Comparison of ENCODE assay signal across 11 mouse cellular contexts in the genomic region with DNA sequence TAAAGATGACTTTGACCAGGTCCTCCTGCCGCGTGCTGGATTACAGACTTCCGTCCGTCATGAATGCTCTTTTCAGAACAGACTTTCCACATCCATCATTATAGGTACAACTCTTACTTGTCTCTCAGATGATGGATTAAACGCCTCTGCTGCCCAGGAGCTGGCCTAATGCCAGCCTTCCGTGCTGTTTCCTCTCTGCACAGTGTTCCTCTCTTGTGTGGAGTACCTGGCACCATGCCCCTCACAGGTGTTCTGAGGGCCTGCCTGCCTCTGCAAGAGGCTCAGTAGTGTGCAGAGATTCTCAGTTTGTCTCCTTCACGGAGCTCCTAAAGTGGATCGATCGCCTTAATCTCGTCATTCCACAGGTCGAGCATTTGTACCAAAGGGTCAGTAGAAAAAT. TPM values are rescaled to one million over a fixed set of nuclear protein-coding genes. Genes with fewer than 3 reads are reported as not detected.
DNase-seq lines count a peak whose midpoint lies in the region; ATAC-seq lines count a peak whose summit lies in the region.
"Had no signal": no experiment of that assay in that cellular context is flagged by ENCODE, and none has a peak within 500 bp of the region (broad histone marks: within the 10 kb centered on the region; RNA-seq: fewer than 3 reads in every experiment).

No protein-coding gene starts in this region.

- 68% methylated on average over 11 of the region's 11 CpGs for WGBS in forebrain, embryonic 14.5 days
- WGBS in forebrain, embryonic 10.5 days, result 86% methylated on average over 11 of the region's 11 CpGs
- WGBS in neural tube, embryonic 15.5 days, result 85% methylated on average over 11 of the region's 11 CpGs

- no peaks in the 10 kb centered on the region for H3K36me3 ChIP-seq in forebrain, embryonic 14.5 days (ENCODE audit: control insufficient read depth, insufficient read depth, low read length)
- no peaks in the 10 kb centered on the region for H3K36me3 ChIP-seq in forebrain, embryonic 10.5 days (replicated peaks)
- H3K36me3 ChIP-seq in neural tube, embryonic 15.5 days, result no peaks in the 10 kb centered on the region
- H3K36me3 ChIP-seq: embryonic facial prominence, embryonic 12.5 days; midbrain, embryonic 10.5 days had no signal

- no peaks in the 10 kb centered on the region for H3K9me3 ChIP-seq in forebrain, embryonic 14.5 days (replicated peaks; ENCODE audit: control insufficient read depth, low read length)
- H3K9me3 ChIP-seq in forebrain, embryonic 10.5 days, result no peaks in the 10 kb centered on the region
- no peaks in the 10 kb centered on the region for H3K9me3 ChIP-seq in neural tube, embryonic 15.5 days (replicated peaks)
- H3K9me3 ChIP-seq: embryonic facial prominence, embryonic 12.5 days; midbrain, embryonic 10.5 days had no signal

- no peaks in the 10 kb centered on the region for H3K27me3 ChIP-seq in forebrain, embryonic 14.5 days (replicated peaks; ENCODE audit: control insufficient read depth, insufficient read depth, low read length)
- H3K27me3 ChIP-seq in forebrain, embryonic 10.5 days (ENCODE audit: poor library complexity, severe bottlenecking), result no peaks in the 10 kb centered on the region
- no peaks in the 10 kb centered on the region for H3K27me3 ChIP-seq in neural tube, embryonic 15.5 days (replicated peaks)
- H3K27me3 ChIP-seq: embryonic facial prominence, embryonic 12.5 days had no signal

- H3K4me2 ChIP-seq in forebrain, embryonic 14.5 days (ENCODE audit: low read length), result no peak overlapping the region
- H3K4me2 ChIP-seq in neural tube, embryonic 15.5 days, result no peak overlapping the region
- H3K4me2 ChIP-seq: embryonic facial prominence, embryonic 12.5 days; hindbrain, embryonic 14.5 days had no signal

- H3K9ac ChIP-seq in forebrain, embryonic 14.5 days (ENCODE audit: low read length), result no peak overlapping the region
- H3K9ac ChIP-seq in neural tube, embryonic 15.5 days (replicated peaks), result no peak overlapping the region
- H3K9ac ChIP-seq: embryonic facial prominence, embryonic 12.5 days; hindbrain, embryonic 14.5 days had no signal

- no peak for ATAC-seq in forebrain, embryonic 14.5 days
- no peak for ATAC-seq in neural tube, embryonic 15.5 days (ENCODE audit: low FRiP score)
- 0 out of 2 replicates have a peak, but pooled peaks have one; percentile 34 for ATAC-seq in common myeloid progenitor, adult 5-6 weeks (replicated peaks; ENCODE audit: low read depth, poor library complexity, severe bottlenecking)

- peak; percentile 50 for DNase-seq in forebrain, embryonic 14.5 days (ENCODE audit: low spot score)
- no peak for DNase-seq in forebrain, embryonic 10.5 days (ENCODE audit: extremely low spot score, low spot score)
- DNase-seq in neural tube, embryonic 10.5 days (ENCODE audit: extremely low spot score, low spot score), result no peak
- DNase-seq in lung, postnatal 25 days (ENCODE audit: low spot score), result peak; percentile 86
- no peak for DNase-seq in thymus, postnatal 36 days
- no peak for DNase-seq in spleen, adult 18-20 months

- H3K27ac ChIP-seq in forebrain, embryonic 14.5 days (ENCODE audit: low read depth, low read length), result peak overlapping the region; percentile 33; the same call in 1 of the 2 replicates
- H3K27ac ChIP-seq in forebrain, embryonic 10.5 days, result no peak overlapping the region
- H3K27ac ChIP-seq in neural tube, embryonic 15.5 days (replicated peaks), result 0 out of 2 replicates have a peak overlapping the region, but pooled peaks have one; percentile 28
- H3K27ac ChIP-seq: embryonic facial prominence, embryonic 12.5 days; hindbrain, embryonic 14.5 days; midbrain, embryonic 10.5 days had no signal

- no peak overlapping the region for H3K4me3 ChIP-seq in forebrain, embryonic 14.5 days (ENCODE audit: low read depth, low read length)
- H3K4me3 ChIP-seq in forebrain, embryonic 10.5 days, result no peak overlapping the region
- no peak overlapping the region for H3K4me3 ChIP-seq in neural tube, embryonic 15.5 days (replicated peaks)
- H3K4me3 ChIP-seq: embryonic facial prominence, embryonic 12.5 days; midbrain, embryonic 10.5 days had no signal

- H3K4me1 ChIP-seq in forebrain, embryonic 14.5 days (ENCODE audit: control insufficient read depth, insufficient read depth, low read length), result peaks cover 7% of the 10 kb centered on the region; the same call in 1 of the 2 replicates
- H3K4me1 ChIP-seq in forebrain, embryonic 10.5 days, result peaks cover 6% of the 10 kb centered on the region
- H3K4me1 ChIP-seq in neural tube, embryonic 15.5 days, result peaks cover 6% of the 10 kb centered on the region; the same call in 1 of the 2 replicates
- H3K4me1 ChIP-seq: embryonic facial prominence, embryonic 12.5 days had no signal

RNA-seq across cellular contexts. Expression of a gene that starts 19.7 kb away (rescaled TPM):
- polyA plus RNA-seq in forebrain, embryonic 14.5 days (2014; fragmentation: Nextera tagmentation; extraction: Ambion mirVana), result 74.5 and 91.0 TPM in 2 replicates
- 95.5 and 98.7 TPM in 2 replicates for polyA plus RNA-seq in forebrain, embryonic 10.5 days (2016; fragmentation: Nextera tagmentation; extraction: Ambion mirVana)
- polyA plus RNA-seq in neural tube, embryonic 15.5 days (2015; fragmentation: Nextera tagmentation; extraction: Ambion mirVana), result 68.9 and 79.5 TPM in 2 replicates
- total RNA-seq in common myeloid progenitor, adult 5-6 weeks (2017), result 173 and 184 TPM in 2 replicates

RNA-seq across cellular contexts. Expression of a gene that starts 26.8 kb away (rescaled TPM):
- 1.8 and 2.1 TPM in 2 replicates for polyA plus RNA-seq in forebrain, embryonic 14.5 days (2014; fragmentation: Nextera tagmentation; extraction: Ambion mirVana)
- polyA plus RNA-seq in forebrain, embryonic 10.5 days (2016; fragmentation: Nextera tagmentation; extraction: Ambion mirVana), result 37.4 and 52.1 TPM in 2 replicates
- 2.5 and 3.5 TPM in 2 replicates for polyA plus RNA-seq in neural tube, embryonic 15.5 days (2015; fragmentation: Nextera tagmentation; extraction: Ambion mirVana)
- 0.78 and 2.9 TPM in 2 replicates for total RNA-seq in common myeloid progenitor, adult 5-6 weeks (2017)

RNA-seq across cellular contexts. Expression of a gene that starts 42.8 kb away (rescaled TPM):
- polyA plus RNA-seq in forebrain, embryonic 14.5 days (2014; fragmentation: Nextera tagmentation; extraction: Ambion mirVana), result 25.2 and 28.7 TPM in 2 replicates
- 14.1 and 15.6 TPM in 2 replicates for polyA plus RNA-seq in forebrain, embryonic 10.5 days (2016; fragmentation: Nextera tagmentation; extraction: Ambion mirVana)
- polyA plus RNA-seq in neural tube, embryonic 15.5 days (2015; fragmentation: Nextera tagmentation; extraction: Ambion mirVana), result 27.2 and 28.1 TPM in 2 replicates
- total RNA-seq in common myeloid progenitor, adult 5-6 weeks (2017), result 19.4 and 30.4 TPM in 2 replicates

RNA-seq across cellular contexts. Expression of a gene that starts 54.0 kb away (rescaled TPM):
- polyA plus RNA-seq in forebrain, embryonic 14.5 days (2014; fragmentation: Nextera tagmentation; extraction: Ambion mirVana), result 115 and 125 TPM in 2 replicates
- polyA plus RNA-seq in forebrain, embryonic 10.5 days (2016; fragmentation: Nextera tagmentation; extraction: Ambion mirVana), result 10.5 and 13.5 TPM in 2 replicates
- 111 and 138 TPM in 2 replicates for polyA plus RNA-seq in neural tube, embryonic 15.5 days (2015; fragmentation: Nextera tagmentation; extraction: Ambion mirVana)
- total RNA-seq in common myeloid progenitor, adult 5-6 weeks (2017), result 1.1 TPM in 1 of 2 replicates, not detected in the other

RNA-seq across cellular contexts. Expression of a gene that starts 54.5 kb away (rescaled TPM):
- 74.4 and 75.3 TPM in 2 replicates for polyA plus RNA-seq in forebrain, embryonic 14.5 days (2014; fragmentation: Nextera tagmentation; extraction: Ambion mirVana)
- 44.9 and 46.0 TPM in 2 replicates for polyA plus RNA-seq in forebrain, embryonic 10.5 days (2016; fragmentation: Nextera tagmentation; extraction: Ambion mirVana)
- polyA plus RNA-seq in neural tube, embryonic 15.5 days (2015; fragmentation: Nextera tagmentation; extraction: Ambion mirVana), result 79.8 and 83.7 TPM in 2 replicates
- total RNA-seq in common myeloid progenitor, adult 5-6 weeks (2017), result 24.4 and 27.5 TPM in 2 replicates

Comparison
In these comparisons a context has a peak if more than half of its experiments do, and no peak if none do; other contexts are left out.
1. DNase-seq: peak in forebrain, embryonic 14.5 days (single experiment) and lung, postnatal 25 days (single experiment); none in forebrain, embryonic 10.5 days (single experiment), neural tube, embryonic 10.5 days (single experiment), thymus, postnatal 36 days (0 of 2) and spleen, adult 18-20 months (0 of 2).